Mouse (Mus musculus) myocyte (in vitro differentiated cells): ENCODE measurements around the gene Rxra.

Source experiments
- CEBPB ChIP-seq: IDR thresholded peaks from 2 replicates; pipeline ENCODE4 v1.6.1; 2011; ENCODE audit warnings: mild to moderate bottlenecking, moderate library complexity; ENCODE audit not compliant: poor library complexity, insufficient read depth, severe bottlenecking
- MYOG ChIP-seq, 3 experiments: IDR thresholded peaks; one replicate each; pipeline ENCODE4 v1.6.1; 2011; ENCODE audit warnings: control low read depth in 2 of 3, low read depth in 2 of 3, mild to moderate bottlenecking in 2 of 3; ENCODE audit not compliant: insufficient read length in 2 of 3, control insufficient read depth in 1 of 3, insufficient read depth in 1 of 3
- POLR2A ChIP-seq: IDR thresholded peaks from one replicate; pipeline ENCODE4 v1.6.1; 2011; ENCODE audit warnings: low read depth, mild to moderate bottlenecking, control low read depth, moderate library complexity; ENCODE audit not compliant: insufficient read length

GRCm38 (mm10) chr2:27633471-27633870 is 42.8 kb upstream of the Rxra start:
- TF ChIP-seq MYOG (IDR thresholded peaks at IDR 0.05; ENCODE audit: control insufficient read depth in 1 of 3, insufficient read depth in 1 of 3, insufficient read length in 2 of 3, low read depth in 2 of 3) = no peak
- no peak for TF ChIP-seq POLR2A
- TF ChIP-seq CEBPB = no peak
